Mouse (Mus musculus): ENCODE data around the gene Vmn2r116.
"Not testable (repeated sequence)": the region's sequence is repeated elsewhere in the genome, so short reads cannot be mapped to it uniquely, and the experiment has no call there.

The Vmn2r116 gene

DNA sequence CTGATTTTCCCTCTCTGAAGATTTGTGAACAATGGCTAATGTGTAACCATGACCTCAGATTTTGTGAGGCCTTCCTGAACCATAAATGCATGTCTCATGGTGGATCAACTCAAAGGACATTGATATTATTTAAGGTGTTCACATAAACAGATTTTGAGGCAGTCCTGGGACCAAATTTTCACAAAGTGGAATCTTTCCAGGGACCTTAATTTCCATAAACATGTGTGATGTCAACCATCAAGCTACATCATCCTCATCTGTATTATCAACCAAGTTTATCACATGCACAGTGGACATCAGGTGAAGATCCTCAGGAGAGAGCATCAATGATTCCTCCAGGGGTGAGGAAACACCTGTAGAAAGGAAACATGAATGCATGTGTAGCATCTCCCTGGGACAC is at the start of gene Vmn2r116:
TSS of gene Vmn2r116 (plus strand) at position 301 of the 400 bp plus-strand sequence.
- DNase-seq (ENCODE audit: low spot score): not testable (repeated sequence)

GRCm38 (mm10) chr17:23343441-23343840 is 41.0 kb upstream of the Vmn2r116 start, which contains the start of gene Vmn2r115:
Vmn2r115 (plus strand) TSS chr17:23343741.
- DNase-seq (ENCODE audit: low spot score): not testable (repeated sequence)

DNA sequence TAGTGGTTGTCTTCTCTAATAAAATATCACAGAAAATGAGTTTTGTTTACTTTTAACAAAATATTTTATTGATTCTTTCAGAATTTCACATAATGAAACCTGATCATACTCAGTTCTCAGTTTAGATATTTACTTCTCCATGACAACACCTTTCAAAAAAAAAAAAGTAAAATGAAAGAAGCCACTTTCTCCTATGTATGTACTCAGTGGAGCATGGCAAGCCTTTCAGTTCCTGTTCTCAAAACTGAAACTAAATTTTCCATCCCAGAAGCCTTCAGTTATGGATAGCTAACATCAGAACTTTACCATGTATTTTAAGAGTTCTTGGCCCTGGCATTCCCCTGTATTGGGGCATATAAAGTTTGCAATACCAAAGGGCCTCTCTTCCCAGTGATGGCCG is 32.8 kb upstream of the Vmn2r116 start:
- no peak for DNase-seq (ENCODE audit: low spot score)

DNA sequence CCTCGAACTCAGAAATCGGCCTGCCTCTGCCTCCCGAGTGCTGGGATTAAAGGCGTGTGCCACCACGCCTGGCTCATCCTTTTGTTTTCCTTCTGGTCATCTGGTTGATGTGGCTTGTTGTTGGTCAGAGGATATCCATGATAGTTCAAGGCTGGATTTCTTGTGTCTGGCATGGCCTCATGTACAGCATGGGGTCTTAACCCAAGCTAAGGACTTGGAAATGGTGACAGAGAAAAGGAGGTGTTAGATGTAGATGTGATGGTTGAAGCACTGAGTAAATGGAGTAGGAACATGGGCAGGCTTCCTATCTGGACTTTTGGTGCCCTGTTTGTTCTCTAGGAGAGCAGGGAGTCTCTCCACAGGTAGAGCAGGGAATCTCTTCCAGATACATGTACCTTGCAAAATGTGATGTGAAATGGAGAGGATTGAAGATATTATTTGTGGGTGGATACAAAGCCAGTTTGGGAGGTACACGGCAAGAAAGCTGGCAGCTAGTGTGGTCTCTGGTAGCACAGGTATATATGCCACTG is 48.8 kb downstream of the Vmn2r116 start:
- DNase-seq (ENCODE audit: low spot score): no peak
